Mouse (Mus musculus): ENCODE measurements around the gene Olfr270. TPM values are rescaled to one million over a fixed set of nuclear protein-coding genes. Genes with fewer than 3 reads are reported as not detected.

The Olfr270 gene
- polyA plus RNA-seq (2015; fragmentation: Nextera tagmentation; extraction: Ambion mirVana) = not detected in 2 replicates

GRCm38 (mm10) chr4:52964247-52964646 lies at the start of gene Olfr270:
Olfr270 (plus strand) TSS chr4:52964547.
- Histone ChIP-seq H3K9ac (ENCODE audit: low read depth, low read length) (no peak within 1 kb of the TSS), H3K4me1 (replicated peaks; ENCODE audit: control insufficient read depth, insufficient read depth, low read length) (no peaks in the 10 kb centered on the region), H3K9me3 (ENCODE audit: control insufficient read depth) (no peaks in the 10 kb centered on the region), H3K4me3 (ENCODE audit: low read depth, low read length) (no peak within 1 kb of the TSS), H3K4me2 (replicated peaks; ENCODE audit: low read depth) (no peak within 1 kb of the TSS), H3K27ac (ENCODE audit: low read depth, low read length) (no peak within 1 kb of the TSS), H3K27me3 (replicated peaks; ENCODE audit: control insufficient read depth, insufficient read depth, low read length) (no peaks in the 10 kb centered on the region), H3K36me3 (ENCODE audit: control insufficient read depth, insufficient read depth) (no peaks in the 10 kb centered on the region)
- ATAC-seq = no peak
- no peak for TF ChIP-seq CTCF (IDR thresholded peaks at IDR 0.05; ENCODE audit: low read depth)

- ATAC-seq = no peak
- H3K27me3 ChIP-seq (replicated peaks; ENCODE audit: control insufficient read depth, insufficient read depth, low read length) = no peaks in the 10 kb centered on the region
- no peak overlapping the region for H3K27ac ChIP-seq (ENCODE audit: low read depth, low read length)
- H3K9ac ChIP-seq (ENCODE audit: low read depth, low read length) = no peak overlapping the region
- H3K4me3 ChIP-seq (ENCODE audit: low read depth, low read length) = no peak overlapping the region
- TF ChIP-seq CTCF (IDR thresholded peaks at IDR 0.05; ENCODE audit: low read depth) = no peak
- WGBS = 76% methylated on average over 6 of the region's 6 CpGs
- no peaks in the 10 kb centered on the region for H3K36me3 ChIP-seq (ENCODE audit: control insufficient read depth, insufficient read depth)
- no peaks in the 10 kb centered on the region for H3K9me3 ChIP-seq (ENCODE audit: control insufficient read depth)
- H3K4me1 ChIP-seq (replicated peaks; ENCODE audit: control insufficient read depth, insufficient read depth, low read length) = no peaks in the 10 kb centered on the region
- H3K4me2 ChIP-seq (replicated peaks; ENCODE audit: low read depth) = no peak overlapping the region
These were observed 47.6 kb upstream of the Olfr270 start for GRCm38 (mm10) chr4:52916659-52917310.

- no peak overlapping the region for H3K27ac ChIP-seq (ENCODE audit: low read depth, low read length)
- H3K4me2 ChIP-seq (replicated peaks; ENCODE audit: low read depth) = no peak overlapping the region
- no peak for TF ChIP-seq CTCF (IDR thresholded peaks at IDR 0.05; ENCODE audit: low read depth)
- H3K36me3 ChIP-seq (ENCODE audit: control insufficient read depth, insufficient read depth) = no peaks in the 10 kb centered on the region
- WGBS = 87% methylated on average over 2 of the region's 2 CpGs
- H3K9ac ChIP-seq (ENCODE audit: low read depth, low read length) = no peak overlapping the region
- no peak for ATAC-seq
- H3K4me3 ChIP-seq (ENCODE audit: low read depth, low read length) = no peak overlapping the region
- H3K9me3 ChIP-seq (ENCODE audit: control insufficient read depth) = no peaks in the 10 kb centered on the region
- no peaks in the 10 kb centered on the region for H3K27me3 ChIP-seq (replicated peaks; ENCODE audit: control insufficient read depth, insufficient read depth, low read length)
- H3K4me1 ChIP-seq (replicated peaks; ENCODE audit: control insufficient read depth, insufficient read depth, low read length) = no peaks in the 10 kb centered on the region
These were observed 47.0 kb upstream of the Olfr270 start for GRCm38 (mm10) chr4:52917311-52917688.

GRCm38 (mm10) chr4:52919078-52919477 lies 45.3 kb upstream of the Olfr270 start, which contains the start of gene Olfr272:
Olfr272 (minus strand) TSS chr4:52919178.
- H3K9me3 ChIP-seq (ENCODE audit: control insufficient read depth) = no peaks in the 10 kb centered on the region
- no peak for ATAC-seq
- WGBS = 83% methylated on average over 2 of the region's 2 CpGs
- TF ChIP-seq CTCF (IDR thresholded peaks at IDR 0.05; ENCODE audit: low read depth) = no peak
- H3K27me3 ChIP-seq (replicated peaks; ENCODE audit: control insufficient read depth, insufficient read depth, low read length) = no peaks in the 10 kb centered on the region
- no peak within 1 kb of the TSS for H3K27ac ChIP-seq (ENCODE audit: low read depth, low read length)
- no peak within 1 kb of the TSS for H3K4me2 ChIP-seq (replicated peaks; ENCODE audit: low read depth)
- H3K36me3 ChIP-seq (ENCODE audit: control insufficient read depth, insufficient read depth) = no peaks in the 10 kb centered on the region
- no peaks in the 10 kb centered on the region for H3K4me1 ChIP-seq (replicated peaks; ENCODE audit: control insufficient read depth, insufficient read depth, low read length)
- H3K9ac ChIP-seq (ENCODE audit: low read depth, low read length) = no peak within 1 kb of the TSS
- no peak within 1 kb of the TSS for H3K4me3 ChIP-seq (ENCODE audit: low read depth, low read length)

- no peak for ATAC-seq
- WGBS = 83% methylated on average over 4 of the region's 4 CpGs
These were observed 33.9 kb upstream of the Olfr270 start for GRCm38 (mm10) chr4:52930480-52930879.

GRCm38 (mm10) chr4:52946665-52947064 lies 17.7 kb upstream of the Olfr270 start:
- Histone ChIP-seq H3K4me3 (ENCODE audit: low read depth, low read length) (no peak overlapping the region), H3K9me3 (ENCODE audit: control insufficient read depth) (no peaks in the 10 kb centered on the region), H3K9ac (ENCODE audit: low read depth, low read length) (no peak overlapping the region), H3K36me3 (ENCODE audit: control insufficient read depth, insufficient read depth) (no peaks in the 10 kb centered on the region), H3K27ac (ENCODE audit: low read depth, low read length) (no peak overlapping the region), H3K4me2 (replicated peaks; ENCODE audit: low read depth) (no peak overlapping the region), H3K4me1 (replicated peaks; ENCODE audit: control insufficient read depth, insufficient read depth, low read length) (no peaks in the 10 kb centered on the region), H3K27me3 (replicated peaks; ENCODE audit: control insufficient read depth, insufficient read depth, low read length) (no peaks in the 10 kb centered on the region)
- TF ChIP-seq CTCF (IDR thresholded peaks at IDR 0.05; ENCODE audit: low read depth) = no peak
- ATAC-seq = no peak

More at GRCm38 (mm10) chr4:52930480-52930879, 33.9 kb upstream of the Olfr270 start:
- Histone ChIP-seq H3K27ac (ENCODE audit: low read depth, low read length) (no peak overlapping the region), H3K4me3 (ENCODE audit: low read depth, low read length) (no peak overlapping the region), H3K9me3 (ENCODE audit: control insufficient read depth) (no peaks in the 10 kb centered on the region), H3K36me3 (ENCODE audit: control insufficient read depth, insufficient read depth) (no peaks in the 10 kb centered on the region), H3K4me1 (replicated peaks; ENCODE audit: control insufficient read depth, insufficient read depth, low read length) (no peaks in the 10 kb centered on the region), H3K9ac (ENCODE audit: low read depth, low read length) (no peak overlapping the region), H3K4me2 (replicated peaks; ENCODE audit: low read depth) (no peak overlapping the region), H3K27me3 (replicated peaks; ENCODE audit: control insufficient read depth, insufficient read depth, low read length) (no peaks in the 10 kb centered on the region)
- no peak for TF ChIP-seq CTCF (IDR thresholded peaks at IDR 0.05; ENCODE audit: low read depth)

Data from intestine, postnatal 0 days (tissue).